Mouse (Mus musculus) spleen, adult 2 months (tissue): ENCODE measurements around the gene Arr3. TPM values are rescaled to one million over a fixed set of nuclear protein-coding genes. Genes with fewer than 3 reads are reported as not detected.

ENCODE experiments used
- DNase-seq, 2 experiments: peaks; one replicate each; pipeline versions ENCODE4 v3.0.0 to v3.0.0-alpha.2; 2012 to 2021; ENCODE audit warnings: low spot score in 2 of 2, low read depth in 1 of 2
- H3K27ac ChIP-seq: fragments of 200-500 bp; 2 replicates; pipeline ENCODE4 v1.5.1; 2012; ENCODE audit warnings: low read length, inconsistent platforms; ENCODE audit not compliant: insufficient read depth
- H3K27me3 ChIP-seq: fragments of 200-500 bp; 2 replicates; pipeline ENCODE4 v1.6.1; 2012; ENCODE audit warnings: mild to moderate bottlenecking, moderate library complexity, low read length, inconsistent platforms; ENCODE audit not compliant: control insufficient read depth, insufficient read depth
- H3K36me3 ChIP-seq: fragments of 200-500 bp; 2 replicates; pipeline ENCODE4 v1.6.1; 2012; ENCODE audit warnings: mild to moderate bottlenecking, low read length, inconsistent platforms; ENCODE audit not compliant: control insufficient read depth, insufficient read depth
- H3K4me1 ChIP-seq: fragments of 200-500 bp; 2 replicates; pipeline ENCODE4 v1.6.1; 2011; ENCODE audit warnings: inconsistent platforms; ENCODE audit not compliant: control insufficient read depth, insufficient read depth, insufficient read length
- H3K4me3 ChIP-seq: fragments of 200-500 bp; 2 replicates; pipeline ENCODE4 v1.5.1; 2011; ENCODE audit warnings: mild to moderate bottlenecking, inconsistent platforms; ENCODE audit not compliant: insufficient read depth, insufficient read length; ENCODE audit errors: extremely low read depth
- CTCF ChIP-seq: fragments of 200-500 bp; IDR thresholded peaks from 2 replicates; pipeline ENCODE4 v1.5.1; 2011; ENCODE audit warnings: mild to moderate bottlenecking, inconsistent platforms; ENCODE audit not compliant: insufficient read depth, insufficient read length, insufficient replicate concordance; ENCODE audit errors: extremely low read depth
- POLR2A ChIP-seq: fragments of 200-500 bp; IDR thresholded peaks from 2 replicates; pipeline ENCODE4 v1.6.1; 2011; ENCODE audit warnings: low read depth, low read length, inconsistent platforms
- WGBS: fragments of 180-500 bp; shearing (Covaris S2); methylation state at CpG from one replicate; pipeline ENCODE4 v1.1.7; 2018; 5-methylcytosine and 5-hydroxymethylcytosine counted together
- polyA plus RNA-seq: library from polyadenylated mRNA; depleted of rRNA; stranded (reverse); fragments of >200 nt; gene quantifications from 2 replicates; pipeline ENCODE4 v1.2.3, GENCODE M21; 2012; rRNA removed

Gene Arr3
- polyA plus RNA-seq, 1 experiment, result not detected

DNA sequence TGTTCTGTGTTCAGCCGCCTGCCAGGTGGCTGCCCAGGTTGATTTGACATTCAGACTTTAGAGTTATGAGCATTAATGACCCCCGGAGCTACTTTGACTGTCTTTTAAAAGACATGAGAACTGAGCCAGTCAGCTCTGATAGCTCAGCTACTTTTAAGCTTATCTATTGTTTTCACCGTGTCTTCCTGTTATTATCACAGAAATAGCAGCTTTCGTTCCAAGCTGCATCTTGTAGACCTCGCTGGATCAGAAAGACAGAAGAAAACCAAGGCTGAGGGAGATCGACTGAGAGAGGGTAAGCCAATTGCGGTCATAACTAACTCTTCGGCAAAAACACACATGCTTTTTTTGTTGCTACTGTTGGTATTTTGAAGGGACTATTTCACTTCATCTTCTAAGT lies 33.2 kb downstream of the Arr3 start:
- TF ChIP-seq CTCF, result no peak
- TF ChIP-seq POLR2A, result no peak
- no peaks in the 10 kb centered on the region for H3K27me3 ChIP-seq
- 85% methylated on average over 8 of the region's 8 CpGs for WGBS
- no peak overlapping the region for H3K27ac ChIP-seq
- no peaks in the 10 kb centered on the region for H3K36me3 ChIP-seq
- no peak overlapping the region for H3K4me3 ChIP-seq
- no peak for DNase-seq
- H3K4me1 ChIP-seq, result no peaks in the 10 kb centered on the region

DNA sequence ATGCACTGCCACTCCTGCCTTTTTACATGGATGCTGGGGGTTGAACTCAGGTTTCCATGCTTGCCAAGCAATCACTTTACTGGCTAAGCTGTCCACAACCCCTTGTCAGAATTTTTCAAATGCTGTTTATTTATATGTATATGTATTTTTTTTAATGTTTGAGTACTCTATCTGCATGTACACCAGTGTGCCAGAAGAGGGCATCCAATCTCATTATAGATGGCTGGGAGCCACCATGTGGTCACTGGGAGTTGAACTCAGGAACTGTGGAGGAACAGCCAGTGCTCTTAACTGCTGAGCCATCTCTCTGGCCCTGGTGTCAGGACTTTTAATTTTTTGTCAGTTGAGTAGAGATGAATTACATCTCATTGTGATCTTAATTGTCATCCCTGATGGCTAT lies 47.6 kb downstream of the Arr3 start:
- no peak for TF ChIP-seq POLR2A
- no peak for TF ChIP-seq CTCF
- Histone ChIP-seq H3K4me3 (no peak overlapping the region), H3K4me1 (no peaks in the 10 kb centered on the region), H3K36me3 (no peaks in the 10 kb centered on the region), H3K27me3 (no peaks in the 10 kb centered on the region), H3K27ac (no peak overlapping the region)
- no peak for DNase-seq

DNA sequence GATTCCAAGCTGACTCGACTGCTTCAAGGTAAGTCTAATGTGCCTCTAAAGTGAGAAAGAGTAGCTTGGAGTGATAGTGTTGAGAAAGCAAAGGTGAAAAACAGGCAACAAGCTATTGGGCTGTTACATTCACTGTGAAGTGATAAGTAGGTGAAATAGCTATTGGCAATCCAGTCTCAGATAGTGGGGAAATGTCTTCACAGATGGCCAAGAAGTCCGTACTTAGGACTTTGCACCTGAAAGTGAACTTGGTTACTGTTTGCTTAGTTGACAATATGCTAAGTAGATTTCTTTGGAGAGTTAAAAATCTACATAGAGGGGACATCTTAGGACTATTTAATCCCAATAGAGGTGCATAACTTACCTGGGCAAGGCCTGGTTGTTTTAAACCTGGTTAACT lies 59.5 kb downstream of the Arr3 start:
- no peak for DNase-seq
- 90% methylated on average over 2 of the region's 2 CpGs for WGBS

More for the DNA sequence above, 59.5 kb downstream of the Arr3 start:
- TF ChIP-seq CTCF (no peak), POLR2A (no peak)
- Histone ChIP-seq H3K4me3 (no peak overlapping the region), H3K4me1 (no peaks in the 10 kb centered on the region), H3K36me3 (no peaks in the 10 kb centered on the region), H3K27ac (no peak overlapping the region), H3K27me3 (no peaks in the 10 kb centered on the region)

Other genes with a start within 250 kb of the Arr3 start
- not detected in 2 replicates for gene Otud6a, start 176.5 kb upstream of the Arr3 start, polyA plus RNA-seq
- 0.20 and 0.26 TPM in 2 replicates for gene Awat2, start 162.8 kb upstream of the Arr3 start, polyA plus RNA-seq
- gene Igbp1, start 111.2 kb upstream of the Arr3 start, polyA plus RNA-seq, result 9.7 and 11.5 TPM in 2 replicates
- gene Dgat2l6, start 80.7 kb upstream of the Arr3 start, polyA plus RNA-seq, result not detected in 2 replicates
- not detected in 2 replicates for gene Awat1, start 33.2 kb upstream of the Arr3 start, polyA plus RNA-seq
- gene P2ry4, start 10.6 kb upstream of the Arr3 start, polyA plus RNA-seq, result not detected in 2 replicates
- 0.92 and 1.2 TPM in 2 replicates for gene Kif4, start 20.2 kb downstream of the Arr3 start, polyA plus RNA-seq
- 6.9 and 7.7 TPM in 2 replicates for gene Pdzd11, start 21.1 kb downstream of the Arr3 start, polyA plus RNA-seq
- 139 and 153 TPM in 2 replicates for gene Gdpd2, start 124.4 kb downstream of the Arr3 start, polyA plus RNA-seq
- 3.0 and 3.1 TPM in 2 replicates for gene Dlg3, start 162.2 kb downstream of the Arr3 start, polyA plus RNA-seq